Mouse (Mus musculus) cerebellum, postnatal 4 days (tissue): ENCODE measurements around the gene Shank2.

Experiments
- DNase-seq, 2 experiments: peaks; one replicate each; pipeline ENCODE4 v3.0.0; 2022; ENCODE audit warnings: low spot score in 2 of 2, mixed read lengths in 1 of 2

The Shank2 gene

GRCm38 (mm10) chr7:144473486-144473885, 471.8 kb downstream of the Shank2 start:
- no peak for DNase-seq
